Mouse (Mus musculus) ES-Bruce4 (cell line): ENCODE measurements at regions not wholly inside any gene's neighbourhood (a gene's known extent, or its start where the extent isn't known, plus 50 kb on each side); places are given as distances from the start of the nearest gene placed in this dataset.

Experiments
- H3K27ac ChIP-seq: 2 replicates; pipeline ENCODE4 v1.5.1; 2012; ENCODE audit warnings: low read length, inconsistent platforms; ENCODE audit not compliant: insufficient read depth
- H3K27me3 ChIP-seq: 2 replicates; pipeline ENCODE4 v1.6.1; 2012; ENCODE audit warnings: mild to moderate bottlenecking, low read length, inconsistent platforms; ENCODE audit not compliant: control insufficient read depth, poor library complexity, insufficient read depth, severe bottlenecking
- H3K36me3 ChIP-seq: 2 replicates; pipeline ENCODE4 v1.6.1; 2012; ENCODE audit warnings: inconsistent platforms, mild to moderate bottlenecking, low read length, moderate library complexity; ENCODE audit not compliant: control insufficient read depth, poor library complexity, insufficient read depth, severe bottlenecking
- H3K4me1 ChIP-seq: one replicate; pipeline ENCODE4 v1.8.1; 2011; ENCODE audit warnings: low read length; ENCODE audit not compliant: control insufficient read depth, insufficient read depth
- H3K4me3 ChIP-seq: 2 replicates; pipeline ENCODE4 v1.5.1; 2011; ENCODE audit warnings: low read depth, mild to moderate bottlenecking, low read length
- H3K9ac ChIP-seq: 2 replicates; pipeline ENCODE4 v1.6.1; 2012; ENCODE audit warnings: low read depth, mild to moderate bottlenecking, inconsistent platforms; ENCODE audit not compliant: poor library complexity, severe bottlenecking
- H3K9me3 ChIP-seq: replicated peaks from 2 replicates; pipeline ENCODE4 v1.6.1; 2012; ENCODE audit warnings: mild to moderate bottlenecking, low read length, inconsistent platforms; ENCODE audit not compliant: control insufficient read depth, poor library complexity, insufficient read depth, severe bottlenecking
- CTCF ChIP-seq: IDR thresholded peaks from one replicate; pipeline ENCODE4 v1.8.1; 2011; ENCODE audit warnings: low read depth, low read length
- EP300 ChIP-seq: IDR thresholded peaks from 2 replicates; pipeline ENCODE4 v1.6.1; 2011; ENCODE audit warnings: low read depth, low read length; ENCODE audit not compliant: insufficient read depth
- POLR2A ChIP-seq: IDR thresholded peaks from one replicate; pipeline ENCODE4 v1.8.1; 2011; ENCODE audit warnings: low read length; ENCODE audit not compliant: insufficient read depth

DNA sequence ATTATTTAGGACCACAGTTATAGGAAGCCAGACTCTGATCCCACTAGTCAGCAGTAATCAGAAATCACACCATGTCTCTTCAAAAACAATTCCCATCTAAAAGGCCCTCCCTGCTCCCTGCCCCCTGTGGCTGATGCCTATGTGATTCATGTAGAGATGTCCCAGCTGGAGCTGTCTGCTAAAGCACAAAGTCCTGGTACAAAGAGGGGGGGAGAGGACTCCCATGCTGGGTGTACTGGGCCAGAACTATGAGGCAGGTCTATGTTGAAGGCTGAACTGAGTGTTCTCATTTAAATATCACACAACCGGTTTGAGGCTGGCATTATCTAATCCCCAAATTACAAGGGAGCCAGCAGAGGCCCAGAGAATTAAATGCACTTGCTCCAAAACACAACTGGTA is 88.2 kb downstream of the Chst1 start:
- Histone ChIP-seq H3K4me1 (no peaks in the 10 kb centered on the region), H3K4me3 (no peak overlapping the region), H3K27me3 (no peaks in the 10 kb centered on the region), H3K27ac (no peak overlapping the region), H3K36me3 (no peaks in the 10 kb centered on the region), H3K9me3 (no peaks in the 10 kb centered on the region), H3K9ac (no peak overlapping the region)
- no peak for TF ChIP-seq EP300
- TF ChIP-seq POLR2A = no peak
- no peak for TF ChIP-seq CTCF

DNA sequence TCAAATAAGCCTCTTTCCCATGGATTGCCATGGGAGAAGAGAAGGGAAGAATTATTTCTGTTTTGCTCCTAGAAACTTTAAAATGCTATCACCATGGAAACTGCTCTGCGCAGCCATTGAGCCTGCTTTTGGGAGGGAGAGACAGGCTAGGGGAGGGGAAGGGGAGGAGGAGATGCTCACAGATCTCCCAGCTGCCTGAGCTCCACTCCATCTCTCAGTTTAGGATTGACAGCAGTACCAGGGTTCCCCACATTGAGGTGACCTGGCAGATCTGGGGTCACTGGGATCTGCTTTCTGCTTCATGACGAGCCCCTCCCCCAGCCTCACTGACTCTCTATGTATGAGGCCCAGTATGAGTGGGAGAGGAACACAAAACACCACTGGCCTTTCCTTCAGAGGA is 89.7 kb downstream of the Chst1 start:
- no peak overlapping the region for H3K9ac ChIP-seq
- TF ChIP-seq EP300 = no peak
- TF ChIP-seq CTCF = no peak
- TF ChIP-seq POLR2A = no peak

DNA sequence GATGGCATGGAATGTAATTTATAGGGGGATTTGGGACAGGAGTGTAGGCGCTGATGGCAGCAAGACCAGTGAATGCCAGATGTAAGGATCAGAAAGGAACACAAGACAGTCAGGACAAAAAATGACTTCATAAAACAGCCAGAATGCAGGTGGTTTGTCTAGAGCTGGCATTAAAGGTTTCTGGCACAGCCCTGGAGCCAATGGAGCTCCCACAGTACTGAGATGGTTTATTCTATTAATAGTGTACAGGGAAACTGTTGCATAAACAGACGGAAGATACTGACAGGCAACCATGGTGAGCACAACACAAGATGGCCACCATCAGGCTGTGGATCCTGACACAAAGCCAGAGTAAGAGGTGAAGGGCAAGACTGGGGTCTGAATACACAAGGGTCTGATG is 90.8 kb downstream of the Chst1 start:
- TF ChIP-seq EP300 (no peak), CTCF (no peak), POLR2A (no peak)
- Histone ChIP-seq H3K9me3 (no peaks in the 10 kb centered on the region), H3K4me1 (no peaks in the 10 kb centered on the region)

More for the DNA sequence above, 89.7 kb downstream of the Chst1 start:
- Histone ChIP-seq H3K27me3 (no peaks in the 10 kb centered on the region), H3K4me1 (no peaks in the 10 kb centered on the region), H3K4me3 (no peak overlapping the region), H3K9me3 (no peaks in the 10 kb centered on the region), H3K27ac (no peak overlapping the region), H3K36me3 (no peaks in the 10 kb centered on the region)

GRCm38 (mm10) chr2:92691438-92691837 is 91.9 kb downstream of the Chst1 start:
- H3K9me3 ChIP-seq = no peaks in the 10 kb centered on the region
- no peaks in the 10 kb centered on the region for H3K27me3 ChIP-seq
- H3K36me3 ChIP-seq = no peaks in the 10 kb centered on the region
- no peak overlapping the region for H3K27ac ChIP-seq
- TF ChIP-seq POLR2A = no peak
- TF ChIP-seq EP300 = no peak
- no peak for TF ChIP-seq CTCF
- H3K4me3 ChIP-seq = no peak overlapping the region
- H3K9ac ChIP-seq = no peak overlapping the region
- H3K4me1 ChIP-seq = no peaks in the 10 kb centered on the region

More for the DNA sequence above, 90.8 kb downstream of the Chst1 start:
- Histone ChIP-seq H3K36me3 (no peaks in the 10 kb centered on the region), H3K4me3 (no peak overlapping the region), H3K27me3 (no peaks in the 10 kb centered on the region), H3K9ac (no peak overlapping the region), H3K27ac (no peak overlapping the region)

DNA sequence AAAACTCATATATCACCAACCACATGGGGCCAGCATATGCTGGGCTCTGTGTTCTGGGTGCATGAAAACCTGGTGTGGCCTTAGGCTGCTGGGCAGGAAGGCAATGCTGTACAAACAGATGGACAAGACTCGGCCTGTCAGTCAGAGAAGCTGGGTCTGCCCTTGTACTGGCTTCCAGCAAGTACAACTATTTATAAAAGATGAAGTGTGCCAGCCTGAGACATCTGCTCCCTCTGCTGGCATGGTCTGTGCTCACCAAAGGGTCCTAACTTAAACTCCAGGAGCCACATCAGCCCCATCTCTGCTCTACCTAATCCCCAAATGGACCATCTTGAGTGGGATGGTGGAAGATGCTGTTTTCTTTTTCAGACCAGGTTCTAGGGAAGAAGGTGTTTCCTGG is 93.1 kb downstream of the Chst1 start:
- no peak overlapping the region for H3K9ac ChIP-seq
- H3K4me1 ChIP-seq = no peaks in the 10 kb centered on the region
- H3K9me3 ChIP-seq = no peaks in the 10 kb centered on the region
- no peak overlapping the region for H3K4me3 ChIP-seq
- H3K36me3 ChIP-seq = no peaks in the 10 kb centered on the region
- H3K27me3 ChIP-seq = no peaks in the 10 kb centered on the region
- no peak for TF ChIP-seq POLR2A
- no peak for TF ChIP-seq CTCF
- TF ChIP-seq EP300 = no peak
- no peak overlapping the region for H3K27ac ChIP-seq

DNA sequence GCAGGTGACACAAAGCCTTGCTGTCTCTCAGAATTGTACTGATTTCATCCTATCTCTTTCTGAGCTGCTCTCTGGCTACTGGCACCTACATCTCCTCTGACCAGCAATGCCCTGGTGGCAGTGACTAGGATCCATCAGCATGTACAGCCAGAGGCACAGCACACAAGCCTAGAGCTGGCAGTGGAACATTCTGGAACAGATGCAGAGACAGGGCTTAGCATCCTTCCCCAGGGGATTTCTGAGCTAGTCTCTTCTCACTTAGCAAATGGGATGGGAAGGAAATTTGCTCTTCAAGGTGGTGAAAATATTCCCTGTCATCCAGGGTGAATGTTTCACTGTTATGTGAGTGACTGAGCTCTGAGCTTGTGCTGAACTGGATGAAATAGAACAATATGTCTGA is 93.5 kb downstream of the Chst1 start:
- H3K9me3 ChIP-seq = no peaks in the 10 kb centered on the region
- no peaks in the 10 kb centered on the region for H3K36me3 ChIP-seq
- H3K9ac ChIP-seq = no peak overlapping the region
- H3K27ac ChIP-seq = no peak overlapping the region
- no peaks in the 10 kb centered on the region for H3K27me3 ChIP-seq
- H3K4me3 ChIP-seq = no peak overlapping the region
- no peaks in the 10 kb centered on the region for H3K4me1 ChIP-seq
- TF ChIP-seq CTCF (no peak), POLR2A (no peak), EP300 (no peak)
